Mouse (Mus musculus) embryonic stem cell, embryonic (primary cell): ENCODE measurements around the gene Olfr774.
"Not testable (repeated sequence)": the region's sequence is repeated elsewhere in the genome, so short reads cannot be mapped to it uniquely, and the experiment has no call there.

ENCODE experiments used
- CTCF ChIA-PET, 4 experiments: fragments of 300-600 bp in 2 of 4; fragments of 350-600 bp in 2 of 4; sonication (Branson Sonifier 250); formaldehyde crosslinking; loops; one replicate each; lab custom pipeline; 2022; ENCODE audit warnings: inconsistent platforms in 2 of 4; lab: Charles Lee
- POLR2A ChIA-PET, 4 experiments: fragments of 300-600 bp in 2 of 4; fragments of 350-600 bp in 2 of 4; sonication (Branson Sonifier 250); formaldehyde crosslinking; loops; one replicate each; lab custom pipeline; 2022; ENCODE audit warnings: antibody characterized with exemption in 4 of 4, inconsistent platforms in 1 of 4; lab: Charles Lee

Olfr774 gene

DNA sequence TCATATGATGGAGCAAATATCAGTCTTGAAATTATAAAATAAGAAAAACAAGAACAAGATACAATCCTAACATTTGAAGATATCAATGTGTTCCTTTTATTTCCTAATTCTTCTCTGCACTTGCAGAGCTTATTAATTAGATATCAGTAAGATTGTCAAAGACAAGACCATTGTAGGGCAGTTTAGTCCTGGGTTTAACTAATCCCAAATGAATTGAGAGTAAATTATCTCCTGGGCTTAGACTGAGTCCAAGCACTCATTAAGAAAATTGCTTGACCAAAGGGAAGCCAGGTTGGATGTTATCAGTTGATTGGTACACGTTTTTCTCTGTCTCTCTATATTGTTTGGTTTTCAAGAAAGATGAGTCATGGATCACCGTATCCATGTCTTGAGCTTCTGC, at the start of gene Olfr774:
TSS of gene Olfr774 (plus strand) at position 301 of the 400 bp plus-strand sequence.
- POLR2A ChIA-PET = no interaction called here
- CTCF ChIA-PET = no interaction called here

DNA sequence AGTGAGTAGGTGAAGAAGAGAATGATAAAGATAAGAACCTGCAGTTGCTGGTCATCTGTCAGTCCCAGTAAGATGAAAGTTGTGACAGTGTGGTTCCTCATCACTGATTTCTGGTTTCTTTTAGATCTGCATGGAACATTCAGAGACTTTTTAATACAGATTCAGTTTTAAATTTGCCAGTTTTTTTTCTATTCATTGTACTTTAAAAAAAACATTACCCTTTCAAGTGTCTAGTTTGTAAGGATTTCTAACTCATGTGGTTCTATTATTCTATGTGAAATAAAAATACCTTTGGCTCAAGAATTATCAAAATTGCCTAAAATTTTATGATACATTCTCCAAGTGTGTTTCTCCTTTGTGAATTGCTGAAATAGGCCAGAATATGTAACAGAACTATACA, 48.7 kb upstream of the Olfr774 start, which contains the start of gene Olfr773:
TSS of gene Olfr773 (minus strand) at position 101 of the 400 bp plus-strand sequence.
- CTCF ChIA-PET = not testable (repeated sequence)

DNA sequence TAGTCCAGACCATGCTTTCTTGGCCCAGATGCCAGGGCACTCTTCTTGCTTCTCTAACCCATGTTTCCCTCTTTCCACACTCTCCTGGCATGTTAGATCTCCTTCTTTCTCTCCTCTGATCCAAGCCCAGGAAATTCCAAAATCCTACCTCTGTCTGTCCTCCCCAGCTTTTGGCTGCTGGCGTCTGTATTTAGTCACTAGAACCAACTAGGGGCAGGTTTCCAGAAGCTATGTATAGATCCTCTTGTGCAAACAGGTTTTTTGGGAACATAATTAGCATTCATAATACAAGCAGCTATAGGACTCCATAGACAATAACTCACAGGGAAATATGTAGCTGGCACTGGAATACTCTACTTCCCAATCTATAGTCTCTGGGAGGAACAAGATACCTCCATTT, 5.3 kb upstream of the Olfr774 start:
- POLR2A ChIA-PET = interaction anchor here in 1 of 4 experiments (0.7 to 1.1 kb wide), 2 partner anchors 12 to 141 kb away, joined by 3 to 7 read pairs; no protein-coding TSS in a partner anchor
- CTCF ChIA-PET = interaction anchor here in 1 of 4 experiments (0.6 kb wide), 1 partner anchor 73 kb away, joined by 4 read pairs; no protein-coding TSS in a partner anchor

More for the DNA sequence above, 48.7 kb upstream of the Olfr774 start, which contains the start of gene Olfr773:
- POLR2A ChIA-PET = not testable (repeated sequence)

DNA sequence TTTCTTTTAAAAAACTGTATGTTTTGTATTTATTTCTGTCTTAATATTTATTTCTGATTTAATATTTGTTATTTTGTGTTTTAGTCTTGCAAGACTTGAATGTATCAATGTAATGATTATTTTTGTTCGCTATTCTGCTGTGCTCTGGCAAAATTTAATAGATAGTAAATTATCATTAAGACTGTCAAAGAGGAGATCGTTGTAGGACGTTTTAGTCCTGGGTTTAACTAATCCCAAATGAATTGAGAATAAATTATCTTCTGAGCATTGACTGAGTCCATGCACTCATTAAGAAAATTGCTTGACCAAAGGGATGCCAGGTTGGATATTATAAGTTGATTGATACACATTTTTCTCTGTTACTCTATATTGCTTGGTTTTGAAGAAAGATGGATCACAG, 12.1 kb downstream of the Olfr774 start, which contains the start of gene Olfr775:
TSS of gene Olfr775 (plus strand) at position 301 of the 400 bp plus-strand sequence.
- ChIA-PET CTCF (no interaction called here), POLR2A (no interaction called here)

DNA sequence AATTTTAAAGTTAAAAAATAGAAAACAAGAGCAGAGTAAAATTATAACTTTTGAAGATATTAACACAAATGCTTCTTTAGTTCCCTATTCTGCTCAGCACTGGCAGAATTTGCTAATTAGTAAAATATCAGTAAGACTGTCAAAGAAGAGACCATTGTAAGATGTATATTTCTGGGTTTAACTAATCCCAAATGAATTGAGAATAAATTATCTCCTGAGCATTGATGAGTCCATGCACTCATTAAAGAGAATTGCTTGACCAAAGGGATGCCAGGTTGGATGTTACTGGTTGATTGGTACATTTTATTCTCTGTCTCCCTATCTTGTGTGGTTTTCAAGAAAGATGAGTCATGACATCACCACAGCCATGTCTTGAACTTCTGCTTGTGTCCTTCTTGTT, 22.8 kb downstream of the Olfr774 start, which contains the start of gene Olfr776:
TSS of gene Olfr776 (plus strand) at position 301 of the 400 bp plus-strand sequence.
- POLR2A ChIA-PET = no interaction called here
- CTCF ChIA-PET = no interaction called here

DNA sequence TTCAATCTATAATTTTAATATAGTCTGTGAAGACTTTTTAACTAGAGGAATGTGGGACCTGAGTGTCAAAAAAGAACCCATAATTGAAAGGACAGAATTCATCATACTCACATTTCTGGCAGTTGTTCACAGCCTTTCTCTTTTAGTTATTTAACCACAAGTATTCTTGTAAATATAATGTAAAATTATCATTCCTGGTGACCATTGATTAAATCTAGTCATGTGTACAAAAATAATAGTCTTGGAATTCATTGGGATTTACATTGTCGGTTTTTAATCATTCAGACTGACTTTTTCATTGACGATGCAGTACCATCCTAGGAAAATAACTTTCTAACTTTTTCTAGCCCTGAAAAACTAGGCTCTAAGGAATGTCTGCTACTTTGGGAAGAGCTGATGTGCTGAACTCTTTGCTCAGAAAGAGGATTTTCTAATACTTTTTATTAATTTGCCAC, 35.1 kb downstream of the Olfr774 start, which contains the start of gene Olfr777:
TSS of gene Olfr777 (minus strand) at position 405 of the 455 bp plus-strand sequence.
- ChIA-PET POLR2A (no interaction called here), CTCF (interaction anchor here in 1 of 4 experiments (0.6 kb wide), 1 partner anchor 53 kb away, joined by 3 read pairs; no protein-coding TSS in a partner anchor)
